Mouse (Mus musculus): ENCODE measurements around the gene Zfp148.

DNA sequence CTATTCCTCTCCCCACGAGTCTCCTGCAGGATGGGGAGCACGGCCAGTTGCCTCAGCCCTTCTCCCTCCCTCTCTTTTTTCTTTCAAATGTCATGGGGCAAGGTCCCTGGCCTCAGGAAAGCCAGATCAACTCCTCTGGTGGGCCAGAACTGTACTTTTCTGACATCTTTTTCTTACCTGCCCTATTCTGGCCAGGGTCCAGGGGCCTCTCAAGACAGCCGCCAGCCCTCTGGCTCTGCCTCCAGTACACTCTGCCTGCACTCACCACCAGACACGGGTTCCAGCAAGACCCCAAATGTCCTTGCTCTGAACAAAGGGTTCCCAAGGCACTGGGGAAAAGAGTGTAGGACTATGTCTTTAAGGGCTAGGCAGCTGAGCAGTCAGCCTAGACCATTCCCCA, 137.0 kb downstream of the Zfp148 start:
- TF ChIP-seq CTCF (IDR thresholded peaks at IDR 0.05; ENCODE audit: control insufficient read depth, insufficient read depth, insufficient read length) (no peak), MYOG (IDR thresholded peaks at IDR 0.05; ENCODE audit: control insufficient read depth, extremely low read depth, insufficient read length) (no peak)
